Mouse (Mus musculus) liver, embryonic 14.5 days (tissue): ENCODE results near the gene Hnf1a.

Source experiments
- CTCF ChIP-seq: IDR thresholded peaks from 2 replicates; pipeline ENCODE4 v1.5.1; 2016; ENCODE audit warnings: antibody characterized with exemption, low read depth, control low read depth
- EP300 ChIP-seq: IDR thresholded peaks from 2 replicates; pipeline ENCODE4 v1.6.1; 2016; ENCODE audit warnings: antibody characterized with exemption, low read depth

GRCm38 (mm10) chr5:114978888-114979249, 8.0 kb upstream of the Hnf1a start:
- TF ChIP-seq EP300 (no peak), CTCF (no peak)
